Mouse (Mus musculus) brown adipose tissue, adult 24 weeks (tissue): Measurements from ENCODE around the gene Ubc. TPM values are rescaled to one million over a fixed set of nuclear protein-coding genes. Genes with fewer than 3 reads are reported as not detected.
A peak's percentile ranks its signal among the peaks of the same experiment; 100 is the strongest.
"Not testable (repeated sequence)": the region's sequence is repeated elsewhere in the genome, so short reads cannot be mapped to it uniquely, and the experiment has no call there.

Experiments used
- H3K27ac ChIP-seq: fragments of 200-500 bp; replicated peaks from 2 replicates; pipeline ENCODE4 v1.5.1; 2012; ENCODE audit warnings: low read depth, mild to moderate bottlenecking, low read length
- H3K4me1 ChIP-seq: fragments of 200-500 bp; 2 replicates; pipeline ENCODE4 v1.6.1; 2012; ENCODE audit warnings: low read length, mixed read lengths; ENCODE audit not compliant: control insufficient read depth, insufficient read depth, insufficient read length
- H3K4me3 ChIP-seq: fragments of 200-500 bp; 2 replicates; pipeline ENCODE4 v1.5.1; 2012; ENCODE audit warnings: low read depth, mild to moderate bottlenecking, low read length, moderate library complexity; ENCODE audit not compliant: insufficient read depth
- polyA plus RNA-seq: library from polyadenylated mRNA; stranded (reverse); fragments of >200 nt; gene quantifications from 2 replicates; pipeline ENCODE4 v1.2.4, GENCODE M21; 2012; ENCODE audit not compliant: missing spikeins, insufficient read depth, insufficient read length

Gene Ubc
- polyA plus RNA-seq = 692 and 1,079 TPM in 2 replicates

- peaks cover 13% of the 10 kb centered on the region for H3K4me1 ChIP-seq
- peak within 1 kb of the TSS; percentile 85 for H3K4me3 ChIP-seq
- peak within 1 kb of the TSS; percentile 100 for H3K27ac ChIP-seq
Measured at GRCm38 (mm10) chr5:125389579-125390441, at the start of gene Ubc. Gene Ubc (minus strand): TSS chr5:125390202.

GRCm38 (mm10) chr5:125434347-125434746, 44.3 kb upstream of the Ubc start:
- Histone ChIP-seq H3K4me3 (0 out of 2 replicates have a peak overlapping the region, but pooled peaks have one; percentile 18), H3K27ac (peak overlapping the region; percentile 31; the same call in 1 of the 2 replicates)
- not testable (repeated sequence) for H3K4me1 ChIP-seq

- H3K27ac ChIP-seq = peak within 1 kb of the TSS; percentile 31
- peak within 1 kb of the TSS; percentile 86 for H3K4me3 ChIP-seq
- H3K4me1 ChIP-seq = peaks cover 3% of the 10 kb centered on the region; the same call in 1 of the 2 replicates
Measured at GRCm38 (mm10) chr5:125433793-125434337, 43.9 kb upstream of the Ubc start, which contains the start of gene Dhx37. Gene Dhx37 (minus strand): TSS chr5:125434121.

- not testable (repeated sequence) for H3K27ac ChIP-seq, H3K4me1 ChIP-seq, H3K4me3 ChIP-seq
Measured at GRCm38 (mm10) chr5:125432324-125432723, 42.3 kb upstream of the Ubc start.

DNA sequence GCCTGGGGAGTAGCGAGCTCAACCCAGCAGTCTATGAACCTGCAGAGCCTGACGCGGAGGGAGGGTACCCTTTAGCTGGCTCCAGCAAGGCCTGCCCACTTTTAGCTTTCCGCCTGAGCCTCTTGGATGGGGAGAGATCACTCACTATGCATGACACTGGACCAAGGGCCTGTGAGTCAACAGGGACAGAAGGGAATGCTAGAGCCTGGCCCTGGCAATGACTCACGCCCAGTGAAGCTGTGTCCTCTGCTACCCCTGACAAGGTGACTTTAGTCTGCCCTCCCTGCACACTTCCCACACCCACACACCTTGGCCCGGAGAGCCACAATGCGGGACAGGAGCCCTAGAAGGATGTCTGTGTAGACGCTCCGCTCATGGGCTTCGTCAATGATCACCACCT, 36.3 kb upstream of the Ubc start:
- no peaks in the 10 kb centered on the region for H3K4me1 ChIP-seq
- H3K27ac ChIP-seq = no peak overlapping the region
- H3K4me3 ChIP-seq = no peak overlapping the region

DNA sequence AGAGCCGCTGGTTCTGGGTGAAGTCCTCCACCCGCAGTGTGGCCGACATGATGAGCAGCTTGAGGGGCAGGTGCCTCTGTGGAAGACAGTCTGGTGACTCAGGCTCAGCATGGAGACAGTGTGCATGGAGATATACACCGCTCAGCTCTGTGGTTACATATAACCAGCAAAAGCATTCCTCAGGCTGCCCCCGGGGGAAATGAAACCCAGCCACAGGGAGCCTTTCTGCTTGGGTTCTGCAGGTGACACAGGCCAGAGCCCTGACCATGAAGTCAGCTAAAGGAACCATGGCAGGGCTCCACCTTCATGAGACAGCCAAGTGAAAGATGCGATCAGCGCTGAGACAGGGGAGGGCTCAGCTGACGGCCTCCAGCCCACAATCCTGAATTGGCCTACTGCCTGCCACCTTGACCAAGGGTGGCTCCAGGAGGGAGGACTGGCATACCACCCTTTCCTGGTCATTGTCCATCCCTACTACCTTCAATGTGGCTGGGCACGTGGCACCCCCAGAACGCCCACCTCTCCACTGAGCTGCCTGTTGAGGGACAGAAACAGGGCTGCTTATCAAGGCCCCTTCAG, 35.8 kb upstream of the Ubc start:
- no peak overlapping the region for H3K27ac ChIP-seq

GRCm38 (mm10) chr5:125419124-125419523, 29.1 kb upstream of the Ubc start:
- Histone ChIP-seq H3K4me3 (no peak overlapping the region), H3K27ac (no peak overlapping the region), H3K4me1 (no peaks in the 10 kb centered on the region)

More for the DNA sequence above, 35.8 kb upstream of the Ubc start:
- Histone ChIP-seq H3K4me1 (no peaks in the 10 kb centered on the region), H3K4me3 (no peak overlapping the region)

GRCm38 (mm10) chr5:125418636-125419035, 28.6 kb upstream of the Ubc start:
- Histone ChIP-seq H3K4me1 (no peaks in the 10 kb centered on the region), H3K4me3 (no peak overlapping the region), H3K27ac (no peak overlapping the region)

DNA sequence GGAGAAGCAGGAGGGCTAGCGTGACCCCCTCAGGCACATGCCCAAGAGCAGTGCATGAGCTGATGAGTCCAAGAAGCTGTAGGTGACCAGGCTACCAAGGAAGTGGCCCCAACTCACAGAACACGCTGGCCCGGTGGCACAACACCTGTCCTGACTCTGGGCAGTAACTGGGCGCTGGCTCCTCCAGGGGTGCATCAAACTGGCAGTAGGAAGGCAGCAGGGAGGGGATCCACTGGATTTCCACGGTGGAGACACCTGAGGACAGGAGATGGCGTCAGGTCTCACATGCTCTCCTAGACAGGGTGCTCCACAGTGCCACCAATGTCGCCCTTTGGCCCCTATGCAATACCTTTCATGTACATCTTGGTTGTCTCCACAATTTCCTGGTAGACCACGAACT, 26.2 kb upstream of the Ubc start:
- Histone ChIP-seq H3K27ac (no peak overlapping the region), H3K4me3 (no peak overlapping the region)

DNA sequence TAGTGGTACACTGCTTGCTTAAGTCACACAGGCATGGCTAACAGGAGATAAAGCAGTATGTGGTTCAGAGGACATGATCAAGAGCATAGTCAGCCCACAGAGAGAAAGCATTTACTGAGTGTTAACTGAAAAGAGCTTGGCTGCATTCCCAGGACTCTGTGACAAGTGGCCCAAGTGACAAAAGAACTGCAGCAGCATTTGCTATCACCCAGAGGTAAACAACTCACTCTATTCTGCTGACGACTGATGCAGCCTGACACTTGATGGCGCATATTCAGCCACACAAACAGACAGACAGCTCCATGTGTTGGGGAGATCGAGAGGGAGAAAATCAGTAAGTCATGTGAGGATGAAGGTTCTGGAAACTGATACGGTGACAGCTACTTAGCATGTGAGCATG, 23.8 kb upstream of the Ubc start:
- Histone ChIP-seq H3K27ac (no peak overlapping the region), H3K4me3 (no peak overlapping the region), H3K4me1 (no peaks in the 10 kb centered on the region)

More for the DNA sequence above, 26.2 kb upstream of the Ubc start:
- no peaks in the 10 kb centered on the region for H3K4me1 ChIP-seq

DNA sequence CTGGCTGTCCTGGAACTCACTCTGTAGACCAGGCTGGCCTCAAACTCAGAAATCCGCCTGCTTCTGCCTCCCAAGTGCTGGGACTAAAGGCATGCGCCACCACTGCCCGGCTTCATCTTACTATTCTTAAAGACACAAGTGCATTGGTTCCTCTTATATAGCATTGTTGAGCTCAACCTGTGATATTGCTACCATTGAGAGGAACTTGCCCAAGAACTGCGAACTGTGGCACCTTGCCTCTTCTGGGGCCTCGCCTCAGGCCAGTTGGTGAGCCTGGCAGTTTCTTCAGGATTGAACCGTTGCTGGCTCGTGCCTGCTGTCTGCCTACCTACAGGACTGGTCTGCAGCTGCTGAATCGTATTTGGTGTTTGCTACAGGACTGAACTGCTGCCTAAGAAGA, 22.5 kb upstream of the Ubc start:
- H3K4me1 ChIP-seq, H3K27ac ChIP-seq, H3K4me3 ChIP-seq: not testable (repeated sequence)

GRCm38 (mm10) chr5:125411972-125412530, 22.0 kb upstream of the Ubc start:
- Histone ChIP-seq H3K4me1 (peaks cover 3% of the 10 kb centered on the region; the same call in 1 of the 2 replicates), H3K4me3 (no peak overlapping the region), H3K27ac (no peak overlapping the region)

DNA sequence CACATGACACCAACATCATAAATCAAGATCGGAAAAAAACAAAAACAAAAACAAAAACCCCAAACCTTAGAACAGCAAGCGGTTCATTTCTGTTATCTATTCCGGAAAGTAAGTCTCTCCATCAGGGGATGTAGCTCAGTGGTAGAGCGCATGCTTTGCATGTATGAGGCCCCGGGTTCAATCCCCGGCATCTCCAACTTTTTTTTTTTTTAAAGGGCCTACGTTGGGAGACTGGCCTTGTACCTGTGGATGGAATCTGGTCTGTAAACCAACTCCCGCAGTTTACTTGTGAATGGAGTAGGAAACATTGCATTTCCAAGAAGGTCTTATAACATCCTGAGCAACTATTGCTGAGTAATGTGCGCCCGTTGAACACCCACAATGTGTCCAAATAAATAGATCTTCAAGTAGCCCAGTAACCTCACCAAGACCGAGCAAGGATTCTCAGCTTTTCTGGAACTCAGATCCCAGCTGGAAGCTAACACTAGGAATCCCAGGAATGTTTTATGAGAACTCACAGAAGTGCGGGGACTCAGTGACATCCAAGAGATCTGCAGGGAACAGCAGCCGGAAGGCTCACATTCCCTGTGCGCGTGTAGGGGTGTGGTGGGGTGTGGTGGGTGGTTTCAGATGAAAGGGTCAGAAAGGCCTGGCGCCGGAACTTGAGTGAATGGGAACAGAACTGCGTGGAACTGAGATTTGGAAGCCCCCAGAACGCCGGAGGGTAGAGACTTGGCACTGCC, 19.5 kb upstream of the Ubc start:
- Histone ChIP-seq H3K4me1 (peaks cover 5% of the 10 kb centered on the region; the same call in 1 of the 2 replicates), H3K27ac (peak overlapping the region; percentile 79), H3K4me3 (peak overlapping the region; percentile 49)

- Histone ChIP-seq H3K27ac (peak overlapping the region; percentile 79), H3K4me1 (peaks cover 5% of the 10 kb centered on the region), H3K4me3 (peak overlapping the region; percentile 49)
Measured at GRCm38 (mm10) chr5:125408842-125409241, 18.8 kb upstream of the Ubc start.
